8 mouse cellular contexts compared by ENCODE assay signal in the genomic region with DNA sequence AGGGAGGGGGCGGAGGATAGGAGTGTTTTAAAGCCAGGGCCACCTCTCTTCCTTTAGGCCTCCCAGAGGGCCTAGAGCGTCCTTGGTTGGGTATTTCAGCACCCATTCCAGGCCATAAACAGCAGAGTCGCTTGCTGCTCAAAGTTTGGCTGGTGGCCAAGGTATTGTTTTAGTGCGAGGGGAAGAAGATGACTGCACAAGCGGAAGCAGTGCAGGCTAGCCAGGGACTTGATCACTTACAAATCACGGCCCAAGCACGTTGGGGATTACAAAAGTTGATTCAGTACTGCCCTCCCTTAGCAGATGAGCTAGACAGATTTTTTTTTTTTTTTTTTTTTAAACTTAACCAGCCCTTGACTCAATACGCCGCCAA. TPM values are rescaled to one million over a fixed set of nuclear protein-coding genes. Genes with fewer than 3 reads are reported as not detected.
DNase-seq lines count a peak whose midpoint lies in the region; ATAC-seq and TF ChIP-seq lines count a peak whose summit lies in the region.

No protein-coding gene starts in this region.

- H3K36me3 ChIP-seq in erythroblast, embryonic 14.5 days (ENCODE audit: control insufficient read depth), result peaks cover 6% of the 10 kb centered on the region
- H3K36me3 ChIP-seq in spleen, adult 2 months (ENCODE audit: control insufficient read depth, insufficient read depth, low read length), result no peaks in the 10 kb centered on the region
- 0 out of 2 replicates have a peak, but pooled peaks cover 2% of the 10 kb centered on the region for H3K36me3 ChIP-seq in intestine, postnatal 0 days (ENCODE audit: control insufficient read depth, insufficient read depth)

- peak; percentile 14; the same call in 1 of the 2 replicates for TF ChIP-seq POLR2A in spleen, adult 2 months (IDR thresholded peaks at IDR 0.05; ENCODE audit: low read depth, low read length)
- TF ChIP-seq POLR2A in olfactory bulb, adult 2 months (IDR thresholded peaks at IDR 0.05; ENCODE audit: insufficient read depth, low read depth, low read length), result no peak

- no peak for ATAC-seq in erythroblast, adult 5-6 weeks (replicated peaks; ENCODE audit: low FRiP score, poor library complexity, severe bottlenecking)
- no peak for ATAC-seq in intestine, postnatal 0 days

- peak overlapping the region; percentile 85 for H3K27ac ChIP-seq in spleen, adult 2 months (ENCODE audit: insufficient read depth, low read length)
- H3K27ac ChIP-seq in intestine, postnatal 0 days (ENCODE audit: low read depth, low read length), result peak overlapping the region; percentile 78
- peak overlapping the region; percentile 94 for H3K27ac ChIP-seq in olfactory bulb, adult 2 months (ENCODE audit: insufficient read depth, low read depth, low read length)

- no peaks in the 10 kb centered on the region for H3K9me3 ChIP-seq in erythroblast, embryonic 14.5 days (ENCODE audit: control insufficient read depth, low read length)
- no peaks in the 10 kb centered on the region for H3K9me3 ChIP-seq in intestine, postnatal 0 days (ENCODE audit: control insufficient read depth)

- H3K4me3 ChIP-seq in erythroblast, embryonic 14.5 days (replicated peaks), result peak overlapping the region; percentile 92
- H3K4me3 ChIP-seq in spleen, adult 2 months (ENCODE audit: extremely low read depth, insufficient read depth, insufficient read length), result peak overlapping the region; percentile 43
- peak overlapping the region; percentile 42 for H3K4me3 ChIP-seq in intestine, postnatal 0 days (ENCODE audit: low read depth, low read length)
- peak overlapping the region; percentile 57 for H3K4me3 ChIP-seq in olfactory bulb, adult 2 months (ENCODE audit: insufficient read depth, low read depth, low read length)

- 0 out of 2 replicates have a peak overlapping the region, but pooled peaks have one; percentile 19 for H3K9ac ChIP-seq in intestine, postnatal 0 days (ENCODE audit: low read depth, low read length)

- whole genome bisulfite sequencing in spleen, adult 2 months, result 11% methylated on average over 9 of the region's 9 CpGs
- WGBS in intestine, postnatal 0 days, result 3% methylated on average over 9 of the region's 9 CpGs
- WGBS in olfactory bulb, adult 2 months, result 3% methylated on average over 9 of the region's 9 CpGs

- no peak for TF ChIP-seq CTCF in spleen, adult 2 months (IDR thresholded peaks at IDR 0.05; ENCODE audit: extremely low read depth, insufficient read depth, insufficient read length, insufficient replicate concordance)
- no peak for TF ChIP-seq CTCF in intestine, postnatal 0 days (IDR thresholded peaks at IDR 0.05; ENCODE audit: low read depth)
- TF ChIP-seq CTCF in olfactory bulb, adult 2 months (IDR thresholded peaks at IDR 0.05; ENCODE audit: insufficient read depth, low read depth, low read length), result no peak

- no peaks in the 10 kb centered on the region for H3K27me3 ChIP-seq in erythroblast, embryonic 14.5 days (ENCODE audit: control insufficient read depth)
- no peaks in the 10 kb centered on the region for H3K27me3 ChIP-seq in spleen, adult 2 months (ENCODE audit: control insufficient read depth, insufficient read depth, low read length)
- no peaks in the 10 kb centered on the region for H3K27me3 ChIP-seq in intestine, postnatal 0 days (replicated peaks; ENCODE audit: control insufficient read depth, insufficient read depth, low read length)

- H3K4me2 ChIP-seq in intestine, postnatal 0 days (replicated peaks; ENCODE audit: low read depth), result peak overlapping the region; percentile 60

- peaks cover 37% of the 10 kb centered on the region for H3K4me1 ChIP-seq in erythroblast, embryonic 14.5 days (ENCODE audit: control insufficient read depth)
- peaks cover 2% of the 10 kb centered on the region; the same call in 1 of the 2 replicates for H3K4me1 ChIP-seq in spleen, adult 2 months (ENCODE audit: control insufficient read depth, insufficient read depth, insufficient read length)
- H3K4me1 ChIP-seq in intestine, postnatal 0 days (replicated peaks; ENCODE audit: control insufficient read depth, insufficient read depth, low read length), result no peaks in the 10 kb centered on the region
- H3K4me1 ChIP-seq in olfactory bulb, adult 2 months (ENCODE audit: control insufficient read depth, insufficient read depth, low read length), result 0 out of 2 replicates have a peak, but pooled peaks cover 2% of the 10 kb centered on the region

- no peak for DNase-seq in spleen, adult 2 months (ENCODE audit: low read depth in 1 of 2, low spot score in 2 of 2)
- no peak for DNase-seq in spleen, postnatal 36 days (ENCODE audit: low spot score in 2 of 2)
- DNase-seq in cerebellum, adult 11-12 months, result no peak
- DNase-seq in cerebellum, postnatal 36 days, result no peak

RNA-seq across cellular contexts. Expression of a gene that starts 0.3 kb away (rescaled TPM):
- 0.48 and 0.57 TPM in 2 replicates for polyA plus RNA-seq in erythroblast, embryonic 14.5 days (2012)
- total RNA-seq in erythroblast, adult 5-6 weeks (2015; ENCODE audit: low replicate concordance), result 323 and 325 TPM in 2 replicates
- 332 and 347 TPM in 2 replicates for total RNA-seq in erythroblast, adult 5-6 weeks (2017; ENCODE audit: low replicate concordance)
- 38.4 and 40.3 TPM in 2 replicates for polyA plus RNA-seq in spleen, adult 2 months (2012; rRNA removed)
- polyA plus RNA-seq in intestine, postnatal 0 days (2015; fragmentation: Nextera tagmentation; extraction: Ambion mirVana), result 63.3 and 68.0 TPM in 2 replicates
- polyA plus RNA-seq in olfactory bulb, adult 2 months (2012; ENCODE audit: insufficient read depth, insufficient read length, low replicate concordance, missing spikeins), result not detected in 2 replicates

Comparison
In these comparisons a context has a peak if more than half of its experiments do, and no peak if none do; other contexts are left out.
1. H3K4me3 ChIP-seq: peak in every context shown above with its lines; median percentile 92 in erythroblast, embryonic 14.5 days; 57 in olfactory bulb, adult 2 months; 43 in spleen, adult 2 months; 42 in intestine, postnatal 0 days.
2. RNA of a gene that starts 0.3 kb away (polyA plus RNA-seq): 63.3 to 68.0 TPM in intestine, postnatal 0 days and 38.4 to 40.3 TPM in spleen, adult 2 months; 0.48 to 0.57 TPM in erythroblast, embryonic 14.5 days and not detected in olfactory bulb, adult 2 months; every median in the first group is over 10 times any median in the second.
3. Peak in every context shown above with its lines, with median percentiles within 50 percentile points of each other: H3K27ac ChIP-seq.